Mouse (Mus musculus): Measurements from ENCODE around the gene Gm5105. TPM values are rescaled to one million over a fixed set of nuclear protein-coding genes. Genes with fewer than 3 reads are reported as not detected.

Gm5105 gene
- total and polyA plus RNA-seq, 3 experiments, result not detected

DNA sequence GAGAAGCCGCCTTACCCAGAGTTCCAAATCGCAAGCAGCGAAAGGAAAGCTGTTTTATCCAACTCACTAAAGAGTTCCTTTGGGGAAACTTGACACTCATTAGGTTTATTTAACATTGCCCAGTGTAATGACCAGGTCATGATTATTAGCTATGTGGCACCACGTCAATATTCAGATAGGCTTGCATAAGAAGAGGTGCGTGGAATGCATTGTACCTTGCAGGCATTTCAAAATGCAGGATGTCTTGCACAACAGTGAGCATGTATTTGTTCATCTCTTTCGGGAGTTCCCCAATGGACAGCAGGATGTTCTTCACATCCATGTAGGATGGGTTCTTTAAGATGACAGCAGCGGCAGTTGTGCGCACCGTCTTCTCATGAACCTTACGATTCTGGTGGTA, 39.7 kb upstream of the Gm5105 start:
- Histone ChIP-seq H3K4me3 (ENCODE audit: control insufficient read depth in 1 of 2, insufficient read depth in 1 of 2, low read depth in 2 of 2, low read length in 2 of 2) (no peak overlapping the region), H3K36me3 (ENCODE audit: control insufficient read depth in 1 of 2, insufficient read depth in 2 of 2, low read length in 2 of 2) (no peaks in the 10 kb centered on the region), H3K9ac (ENCODE audit: control insufficient read depth, low read depth, low read length, poor library complexity, severe bottlenecking) (no peak overlapping the region), H3K79me2 (ENCODE audit: control insufficient read depth, insufficient read depth, low read length, poor library complexity) (no peaks in the 10 kb centered on the region), H3K27me3 (ENCODE audit: control insufficient read depth in 1 of 2, insufficient read depth in 2 of 2, low read length in 2 of 2) (no peaks in the 10 kb centered on the region), H3K4me1 (ENCODE audit: control insufficient read depth in 1 of 2, insufficient read depth in 2 of 2, low read length in 2 of 2) (no peaks in the 10 kb centered on the region), H3K9me3 (replicated peaks; ENCODE audit: insufficient read depth, low read length) (no peaks in the 10 kb centered on the region), H3K27ac (ENCODE audit: control insufficient read depth, low read depth, low read length) (no peak overlapping the region)
- TF ChIP-seq USF2 (IDR thresholded peaks at IDR 0.05; ENCODE audit: borderline replicate concordance in 1 of 2, insufficient read depth in 1 of 2, low read depth in 1 of 2, low read length in 2 of 2), result no peak
- no peak for DNase-seq (ENCODE audit: low read depth, low spot score)

DNA sequence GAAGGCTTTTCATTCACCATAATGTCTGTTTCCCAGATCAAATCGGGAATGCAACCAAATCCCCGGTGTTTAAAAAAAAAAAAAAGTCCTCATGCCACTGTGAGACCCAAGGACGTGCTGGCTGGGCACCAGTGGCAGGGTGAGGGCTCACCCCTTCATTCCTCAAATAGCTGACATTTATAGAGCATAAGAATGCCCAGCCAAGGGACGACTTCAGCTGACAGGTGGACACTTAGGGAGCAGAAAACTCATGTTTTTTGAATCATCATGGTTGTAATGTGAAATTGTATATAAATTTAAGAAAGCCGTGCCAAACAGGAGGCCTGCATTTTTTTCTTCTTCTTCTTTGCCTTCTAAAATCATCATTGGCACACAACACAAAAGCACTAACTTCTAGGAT, 37.9 kb upstream of the Gm5105 start:
- Histone ChIP-seq H3K27ac (ENCODE audit: control insufficient read depth, low read depth, low read length) (no peak overlapping the region), H3K36me3 (ENCODE audit: control insufficient read depth in 1 of 2, insufficient read depth in 2 of 2, low read length in 2 of 2) (no peaks in the 10 kb centered on the region), H3K79me2 (ENCODE audit: control insufficient read depth, insufficient read depth, low read length, poor library complexity) (no peaks in the 10 kb centered on the region), H3K4me3 (ENCODE audit: control insufficient read depth in 1 of 2, insufficient read depth in 1 of 2, low read depth in 2 of 2, low read length in 2 of 2) (no peak overlapping the region), H3K9me3 (replicated peaks; ENCODE audit: insufficient read depth, low read length) (no peaks in the 10 kb centered on the region), H3K27me3 (ENCODE audit: control insufficient read depth in 1 of 2, insufficient read depth in 2 of 2, low read length in 2 of 2) (no peaks in the 10 kb centered on the region), H3K4me1 (ENCODE audit: control insufficient read depth in 1 of 2, insufficient read depth in 2 of 2, low read length in 2 of 2) (no peaks in the 10 kb centered on the region), H3K9ac (ENCODE audit: control insufficient read depth, low read depth, low read length, poor library complexity, severe bottlenecking) (no peak overlapping the region)
- DNase-seq (ENCODE audit: low read depth, low spot score), result no peak
- TF ChIP-seq SMC3 (IDR thresholded peaks at IDR 0.05; ENCODE audit: low read depth, low read length) (no peak), MAFK (IDR thresholded peaks at IDR 0.05; ENCODE audit: borderline replicate concordance, low read depth, low read length) (no peak), SIN3A (IDR thresholded peaks at IDR 0.05; ENCODE audit: low read length) (no peak), MAX (IDR thresholded peaks at IDR 0.05; ENCODE audit: low read length) (no peak)

DNA sequence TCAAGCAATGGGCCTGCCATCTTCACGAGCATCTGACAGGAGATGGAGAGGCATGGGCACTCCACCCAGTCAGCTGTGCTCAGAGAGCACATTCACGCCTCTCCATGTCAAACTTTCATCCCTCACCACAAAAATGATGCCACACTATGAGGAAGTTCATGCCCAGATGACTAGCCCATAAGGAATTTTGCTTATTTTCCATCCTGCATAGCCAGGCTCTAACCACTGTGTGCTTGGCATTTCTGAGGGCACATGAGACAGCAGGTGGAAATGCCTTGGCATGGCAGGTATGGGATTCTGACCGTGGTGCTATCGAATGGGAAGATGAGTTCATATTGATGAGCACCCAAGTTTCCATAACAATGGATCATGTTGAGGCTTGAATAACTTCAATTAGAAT, 36.5 kb upstream of the Gm5105 start:
- Histone ChIP-seq H3K36me3 (ENCODE audit: control insufficient read depth in 1 of 2, insufficient read depth in 2 of 2, low read length in 2 of 2) (no peaks in the 10 kb centered on the region), H3K9ac (ENCODE audit: control insufficient read depth, low read depth, low read length, poor library complexity, severe bottlenecking) (no peak overlapping the region), H3K27me3 (ENCODE audit: control insufficient read depth in 1 of 2, insufficient read depth in 2 of 2, low read length in 2 of 2) (no peaks in the 10 kb centered on the region), H3K4me3 (ENCODE audit: control insufficient read depth in 1 of 2, insufficient read depth in 1 of 2, low read depth in 2 of 2, low read length in 2 of 2) (no peak overlapping the region), H3K9me3 (replicated peaks; ENCODE audit: insufficient read depth, low read length) (no peaks in the 10 kb centered on the region), H3K27ac (ENCODE audit: control insufficient read depth, low read depth, low read length) (no peak overlapping the region), H3K79me2 (ENCODE audit: control insufficient read depth, insufficient read depth, low read length, poor library complexity) (no peaks in the 10 kb centered on the region), H3K4me1 (ENCODE audit: control insufficient read depth in 1 of 2, insufficient read depth in 2 of 2, low read length in 2 of 2) (no peaks in the 10 kb centered on the region)
- TF ChIP-seq ETS1 (IDR thresholded peaks at IDR 0.05; ENCODE audit: low read depth, low read length), result no peak
- TF ChIP-seq MAZ (IDR thresholded peaks at IDR 0.05; ENCODE audit: low read depth, low read length), result no peak
- no peak for TF ChIP-seq NELFE (IDR thresholded peaks at IDR 0.05; ENCODE audit: low read depth, low read length)
- no peak for DNase-seq (ENCODE audit: low read depth, low spot score)

DNA sequence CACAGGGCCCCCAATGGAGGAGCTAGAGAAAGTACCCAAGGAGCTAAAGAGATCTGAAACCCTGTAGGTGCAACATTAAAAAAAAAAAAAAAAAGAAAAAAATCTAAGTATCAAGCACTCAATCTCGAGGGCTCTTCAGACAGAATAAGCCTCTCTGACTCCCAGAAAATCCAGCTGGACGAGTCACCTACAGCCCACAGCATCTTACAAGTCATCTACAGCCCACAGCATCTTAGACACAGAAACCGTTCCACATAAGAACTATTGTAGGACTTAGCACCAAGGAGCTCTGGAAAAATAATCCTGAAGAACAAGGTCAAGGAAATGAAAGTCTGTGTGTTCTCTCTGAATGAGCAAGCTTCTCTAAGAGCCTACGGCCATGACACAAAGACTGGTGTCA, 34.7 kb upstream of the Gm5105 start:
- no peaks in the 10 kb centered on the region for H3K9me3 ChIP-seq (replicated peaks; ENCODE audit: insufficient read depth, low read length)
- no peak overlapping the region for H3K9ac ChIP-seq (ENCODE audit: control insufficient read depth, low read depth, low read length, poor library complexity, severe bottlenecking)
- H3K4me1 ChIP-seq (ENCODE audit: control insufficient read depth in 1 of 2, insufficient read depth in 2 of 2, low read length in 2 of 2), result no peaks in the 10 kb centered on the region
- H3K36me3 ChIP-seq (ENCODE audit: control insufficient read depth in 1 of 2, insufficient read depth in 2 of 2, low read length in 2 of 2), result no peaks in the 10 kb centered on the region
- no peak overlapping the region for H3K4me3 ChIP-seq (ENCODE audit: control insufficient read depth in 1 of 2, insufficient read depth in 1 of 2, low read depth in 2 of 2, low read length in 2 of 2)
- H3K27me3 ChIP-seq (ENCODE audit: control insufficient read depth in 1 of 2, insufficient read depth in 2 of 2, low read length in 2 of 2), result no peaks in the 10 kb centered on the region
- no peak for DNase-seq (ENCODE audit: low read depth, low spot score)
- no peaks in the 10 kb centered on the region for H3K79me2 ChIP-seq (ENCODE audit: control insufficient read depth, insufficient read depth, low read length, poor library complexity)
- no peak overlapping the region for H3K27ac ChIP-seq (ENCODE audit: control insufficient read depth, low read depth, low read length)
- no peak for TF ChIP-seq POLR2AphosphoS2 (IDR thresholded peaks at IDR 0.05; ENCODE audit: low read length)
- TF ChIP-seq EP300 (IDR thresholded peaks at IDR 0.05; ENCODE audit: low read depth in 1 of 2, low read length in 2 of 2), result no peak
- no peak for TF ChIP-seq CTCF (IDR thresholded peaks at IDR 0.05 in 2 of 3, conservative IDR thresholded peaks at IDR 0.05 in 1 of 3; ENCODE audit: control insufficient read depth in 1 of 3, insufficient read depth in 1 of 3, low read depth in 2 of 3, low read length in 3 of 3, poor library complexity in 1 of 3, severe bottlenecking in 1 of 3)
- TF ChIP-seq BHLHE40 (IDR thresholded peaks at IDR 0.05; ENCODE audit: borderline replicate concordance, low read depth, low read length), result no peak
- TF ChIP-seq TAL1 (IDR thresholded peaks at IDR 0.05; ENCODE audit: low read length), result no peak
- no peak for TF ChIP-seq SIN3A (IDR thresholded peaks at IDR 0.05; ENCODE audit: low read length)
- TF ChIP-seq CHD2 (IDR thresholded peaks at IDR 0.05; ENCODE audit: low read length), result no peak
- no peak for TF ChIP-seq HCFC1 (IDR thresholded peaks at IDR 0.05; ENCODE audit: low read depth, low read length)
- TF ChIP-seq POLR2AphosphoS5 (IDR thresholded peaks at IDR 0.05; ENCODE audit: borderline replicate concordance, low read depth, low read length), result no peak
- no peak for TF ChIP-seq MEF2A (IDR thresholded peaks at IDR 0.05; ENCODE audit: extremely low read depth, insufficient replicate concordance, low read depth, low read length, poor library complexity, severe bottlenecking)
- no peak for TF ChIP-seq E2F4 (IDR thresholded peaks at IDR 0.05; ENCODE audit: borderline replicate concordance, low read depth, low read length)
- TF ChIP-seq GATA1 (IDR thresholded peaks at IDR 0.05; ENCODE audit: low read depth, low read length), result no peak
- no peak for TF ChIP-seq KAT2A (conservative IDR thresholded peaks at IDR 0.05; ENCODE audit: low read depth, low read length)
- TF ChIP-seq UBTF (IDR thresholded peaks at IDR 0.05; ENCODE audit: borderline replicate concordance, insufficient read depth, low read depth, low read length), result no peak
- no peak for TF ChIP-seq POLR2A (IDR thresholded peaks at IDR 0.05; ENCODE audit: control insufficient read depth in 1 of 2, insufficient read depth in 1 of 2, low read depth in 1 of 2, low read length in 2 of 2, poor library complexity in 1 of 2)

All from MEL (cell line).